Mouse (Mus musculus) G1E (cell line): ENCODE measurements at regions not wholly inside any gene's neighbourhood (a gene's known extent, or its start where the extent isn't known, plus 50 kb on each side); places are given as distances from the start of the nearest gene placed in this dataset.

Experiments
- ATAC-seq: 2 replicates; pipeline ENCODE4 v1.8.0; 2016; ENCODE audit warnings: mild to moderate bottlenecking; ENCODE audit not compliant: insufficient number of reproducible peaks, poor library complexity, low FRiP score, severe bottlenecking; ENCODE audit errors: extremely low read depth
- DNase-seq: peaks from one replicate; pipeline ENCODE4 v3.0.0; 2012; ENCODE audit warnings: low spot score
- H3K27me3 ChIP-seq: 2 replicates; pipeline ENCODE4 v1.6.1; 2012; ENCODE audit warnings: mild to moderate bottlenecking, low read length, inconsistent platforms; ENCODE audit not compliant: insufficient read depth
- H3K36me3 ChIP-seq: replicated peaks from 2 replicates; pipeline ENCODE3; 2012; ENCODE audit warnings: mild to moderate bottlenecking, inconsistent platforms
- H3K4me1 ChIP-seq: 2 replicates; pipeline ENCODE4 v1.6.1; 2012; ENCODE audit warnings: low read depth, low read length, inconsistent platforms, mixed read lengths; ENCODE audit not compliant: insufficient read depth
- H3K4me3 ChIP-seq: 2 replicates; pipeline ENCODE4 v1.5.1; 2012; ENCODE audit warnings: low read depth, mild to moderate bottlenecking, inconsistent platforms, low read length, moderate library complexity, mixed read lengths
- H3K9me3 ChIP-seq: replicated peaks from 2 replicates; pipeline ENCODE4 v1.6.1; 2012; ENCODE audit warnings: inconsistent platforms
- CTCF ChIP-seq: IDR thresholded peaks from 2 replicates; pipeline ENCODE4 v1.5.1; 2012; ENCODE audit warnings: low read depth, low read length, inconsistent platforms, mixed read lengths
- GATA1 ChIP-seq: IDR thresholded peaks from 2 replicates; pipeline ENCODE4 v1.6.1; 2012; ENCODE audit warnings: borderline replicate concordance, low read length, inconsistent platforms, mixed read lengths
- GATA2 ChIP-seq: IDR thresholded peaks from 2 replicates; pipeline ENCODE4 v1.6.1; 2012; ENCODE audit warnings: low read depth, low read length, inconsistent platforms, borderline replicate concordance
- POLR2AphosphoS5 ChIP-seq: IDR thresholded peaks from 2 replicates; pipeline ENCODE4 v1.6.1; 2012; ENCODE audit warnings: low read depth, low read length, inconsistent platforms; ENCODE audit not compliant: insufficient replicate concordance
- TAL1 ChIP-seq: conservative IDR thresholded peaks from 2 replicates; pipeline ENCODE4 v1.6.1; 2012; ENCODE audit warnings: low read depth, low read length, inconsistent platforms, mixed read lengths

DNA sequence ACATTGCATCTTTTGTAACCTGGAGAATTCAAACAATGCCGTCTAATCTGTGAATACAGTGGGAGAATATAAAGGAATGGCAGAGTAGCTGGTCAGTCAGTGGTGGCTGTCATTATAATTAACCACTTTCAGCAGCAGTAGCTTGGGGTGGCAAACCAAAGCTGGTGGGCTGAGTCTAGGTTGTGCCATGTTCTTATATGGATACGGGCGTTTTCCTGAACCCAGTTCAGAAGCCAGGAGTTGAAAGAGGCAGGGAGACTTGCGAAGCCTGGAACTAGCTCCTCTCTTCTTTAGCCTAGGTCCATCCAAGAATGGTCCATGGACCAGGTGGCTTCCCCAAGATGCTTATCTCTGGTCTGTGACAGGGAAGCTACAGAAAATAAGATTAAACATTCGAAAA, 135.7 kb downstream of the Btg1 start:
- Histone ChIP-seq H3K4me1 (no peaks in the 10 kb centered on the region), H3K4me3 (no peak overlapping the region), H3K36me3 (no peaks in the 10 kb centered on the region), H3K9me3 (peaks cover 27% of the 10 kb centered on the region), H3K27me3 (no peaks in the 10 kb centered on the region)
- ATAC-seq: no peak
- TF ChIP-seq TAL1 (no peak), CTCF (no peak), GATA1 (no peak), GATA2 (no peak), POLR2AphosphoS5 (no peak)
- no peak for DNase-seq

DNA sequence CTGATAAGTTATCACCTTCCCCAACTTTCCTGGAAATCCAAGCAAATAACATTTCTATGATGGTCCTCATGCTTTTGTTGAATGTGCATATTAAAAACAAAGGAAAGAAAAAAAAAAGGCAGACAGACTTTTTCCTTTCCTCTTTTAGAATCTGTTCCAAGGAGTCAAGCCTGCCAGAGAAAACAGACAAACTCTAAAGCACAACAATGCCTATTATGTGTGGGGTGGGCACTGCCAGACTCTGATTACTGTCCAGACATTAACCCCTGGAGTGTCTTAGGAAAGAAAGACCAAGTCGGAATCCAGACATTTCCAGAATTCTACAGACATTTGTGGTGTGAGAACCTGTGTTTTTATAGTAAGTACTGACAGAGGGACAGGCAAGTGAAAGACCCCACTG, 136.7 kb downstream of the Btg1 start:
- Histone ChIP-seq H3K4me3 (no peak overlapping the region), H3K4me1 (no peaks in the 10 kb centered on the region), H3K36me3 (no peaks in the 10 kb centered on the region), H3K27me3 (no peaks in the 10 kb centered on the region), H3K9me3 (peaks cover 26% of the 10 kb centered on the region)
- ATAC-seq (no peak), DNase-seq (no peak)
- no peak for TF ChIP-seq GATA2
- no peak for TF ChIP-seq TAL1
- no peak for TF ChIP-seq CTCF
- no peak for TF ChIP-seq GATA1
- TF ChIP-seq POLR2AphosphoS5: no peak

DNA sequence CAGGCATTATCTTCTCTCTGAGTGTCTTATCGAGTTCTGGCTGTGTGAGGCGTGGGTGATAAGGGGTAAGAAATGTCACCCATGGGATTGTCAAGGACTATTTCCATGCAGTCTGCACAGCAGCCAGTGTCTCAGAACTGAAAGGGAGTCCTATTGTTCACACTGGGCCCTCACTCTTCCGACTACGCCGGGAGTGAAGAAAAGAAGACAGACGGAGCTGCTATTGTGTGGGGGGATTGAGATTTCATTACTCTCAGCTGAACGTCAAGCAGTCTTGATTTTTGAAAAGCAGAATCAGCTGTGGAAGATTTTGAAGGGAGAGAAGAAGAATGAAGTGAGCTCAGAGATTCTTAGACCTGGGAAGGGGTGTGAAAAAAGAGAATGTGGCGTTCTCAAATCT, 138.9 kb downstream of the Btg1 start:
- TF ChIP-seq CTCF (no peak), GATA1 (no peak), POLR2AphosphoS5 (no peak), TAL1 (no peak), GATA2 (no peak)
- peaks cover 23% of the 10 kb centered on the region for H3K9me3 ChIP-seq
- DNase-seq (no peak), ATAC-seq (no peak)
- no peaks in the 10 kb centered on the region for H3K27me3 ChIP-seq
- H3K36me3 ChIP-seq: no peaks in the 10 kb centered on the region
- no peaks in the 10 kb centered on the region for H3K4me1 ChIP-seq
- no peak overlapping the region for H3K4me3 ChIP-seq

DNA sequence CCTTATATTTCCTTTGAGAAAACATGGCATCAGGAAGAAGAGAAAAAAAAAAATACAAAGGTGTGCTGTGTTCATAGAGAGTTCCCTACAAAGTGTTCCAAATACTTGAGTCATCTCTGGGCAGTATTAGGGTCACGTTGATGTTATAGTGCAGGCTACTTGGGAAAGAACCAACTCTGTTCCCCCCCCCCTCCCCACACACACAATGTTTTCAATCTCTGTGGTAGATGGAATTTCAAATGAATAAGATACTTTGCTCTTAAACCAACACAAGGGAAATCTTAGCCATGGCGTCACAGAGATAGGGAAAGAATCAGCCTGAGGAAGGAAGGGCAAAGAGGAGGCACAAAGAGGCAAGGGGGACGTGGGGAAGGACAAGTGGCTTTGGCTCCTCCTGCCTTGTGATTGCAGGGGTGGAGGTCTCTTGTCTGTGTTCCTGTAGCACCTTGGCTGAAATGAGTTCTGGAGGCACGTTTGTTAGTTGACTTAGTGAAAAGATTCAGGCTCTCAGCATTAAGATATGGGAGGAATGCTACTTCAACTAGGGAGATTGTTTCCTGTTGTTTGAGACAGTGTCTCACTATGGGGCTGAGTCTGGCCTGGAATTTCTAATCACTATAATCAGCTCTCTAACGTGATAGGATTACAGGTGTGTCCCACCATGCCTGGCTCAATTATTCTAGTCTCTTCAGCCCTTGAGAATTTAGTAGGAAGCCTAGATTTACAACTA, 139.7 kb downstream of the Btg1 start:
- ATAC-seq (no peak), DNase-seq (no peak)
- Histone ChIP-seq H3K27me3 (no peaks in the 10 kb centered on the region), H3K4me1 (no peaks in the 10 kb centered on the region), H3K4me3 (no peak overlapping the region), H3K36me3 (no peaks in the 10 kb centered on the region), H3K9me3 (peaks cover 25% of the 10 kb centered on the region)
- TF ChIP-seq CTCF (no peak), GATA1 (no peak), GATA2 (no peak), TAL1 (no peak), POLR2AphosphoS5 (no peak)

DNA sequence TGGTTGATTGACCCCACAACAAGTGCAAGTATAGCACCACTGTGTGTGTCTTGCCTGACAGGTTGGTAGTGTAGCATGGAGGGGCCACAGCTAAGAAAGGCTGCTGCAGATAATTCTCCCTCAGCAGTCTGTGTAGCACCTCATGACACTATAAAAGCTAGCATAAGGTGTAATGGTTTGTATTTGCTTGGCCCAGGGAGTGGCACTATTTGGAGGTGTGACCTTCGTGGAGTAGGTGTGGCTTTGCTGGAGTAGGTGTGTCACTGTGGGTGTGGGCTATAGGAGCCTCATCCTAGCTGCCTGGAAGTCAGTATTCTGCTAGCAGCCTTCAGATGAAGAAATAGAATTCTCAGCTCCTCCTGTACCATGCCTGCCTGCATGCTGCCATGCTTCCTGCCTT, 140.5 kb downstream of the Btg1 start:
- peaks cover 21% of the 10 kb centered on the region for H3K9me3 ChIP-seq
- no peaks in the 10 kb centered on the region for H3K27me3 ChIP-seq
- no peaks in the 10 kb centered on the region for H3K36me3 ChIP-seq
- TF ChIP-seq GATA2 (no peak), TAL1 (no peak), CTCF (no peak), GATA1 (no peak), POLR2AphosphoS5 (no peak)
- DNase-seq (no peak), ATAC-seq (no peak)
- H3K4me1 ChIP-seq: no peaks in the 10 kb centered on the region
- no peak overlapping the region for H3K4me3 ChIP-seq

DNA sequence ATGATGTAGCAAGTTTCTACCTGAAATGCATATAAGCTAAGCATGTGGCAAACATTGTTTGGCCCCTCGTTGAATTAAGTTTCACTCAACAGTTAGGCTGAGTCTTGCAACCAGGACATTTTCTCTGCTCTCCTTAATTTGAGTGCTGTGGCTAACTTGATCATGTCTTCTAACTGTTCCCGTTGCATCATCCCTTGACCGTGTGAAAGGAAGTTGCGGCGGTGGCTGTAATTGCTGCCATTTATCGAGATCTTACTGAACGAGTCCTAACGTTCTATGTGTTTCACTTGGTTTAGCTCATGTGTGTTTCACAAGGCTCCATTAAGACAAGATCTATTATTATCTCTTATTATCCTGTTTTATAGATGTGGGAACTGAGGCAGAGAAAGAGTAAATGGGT, 144.8 kb downstream of the Btg1 start:
- DNase-seq (no peak), ATAC-seq (no peak)
- Histone ChIP-seq H3K9me3 (peaks cover 9% of the 10 kb centered on the region), H3K36me3 (no peaks in the 10 kb centered on the region), H3K4me3 (no peak overlapping the region), H3K27me3 (no peaks in the 10 kb centered on the region), H3K4me1 (no peaks in the 10 kb centered on the region)
- TF ChIP-seq GATA2: no peak
- TF ChIP-seq CTCF: no peak
- no peak for TF ChIP-seq POLR2AphosphoS5
- no peak for TF ChIP-seq TAL1
- TF ChIP-seq GATA1: no peak
